Mouse (Mus musculus): Measurements from ENCODE around the gene Cdkn2c. TPM values are rescaled to one million over a fixed set of nuclear protein-coding genes. Genes with fewer than 3 reads are reported as not detected.

Cdkn2c gene
- polyA plus RNA-seq, 1 experiment from 2014 or later: 5.1 TPM

Other genes with a start within 250 kb of the Cdkn2c start
- 31.9 and 36.8 TPM in 2 replicates for gene Rnf11, start 182.5 kb downstream of the Cdkn2c start, polyA plus RNA-seq (2015; fragmentation: Nextera tagmentation; extraction: Ambion mirVana)
- gene 4930522H14Rik, start 135.9 kb downstream of the Cdkn2c start, polyA plus RNA-seq (2015; fragmentation: Nextera tagmentation; extraction: Ambion mirVana): not detected in 2 replicates
- gene Faf1, start 9.4 kb upstream of the Cdkn2c start, polyA plus RNA-seq (2015; fragmentation: Nextera tagmentation; extraction: Ambion mirVana): 21.7 and 22.7 TPM in 2 replicates